Mouse (Mus musculus): ENCODE data around the gene Fam98b. TPM values are rescaled to one million over a fixed set of nuclear protein-coding genes. Genes with fewer than 3 reads are reported as not detected.

Gene Fam98b
- polyA plus RNA-seq, 1 experiment: 0.20 TPM

DNA sequence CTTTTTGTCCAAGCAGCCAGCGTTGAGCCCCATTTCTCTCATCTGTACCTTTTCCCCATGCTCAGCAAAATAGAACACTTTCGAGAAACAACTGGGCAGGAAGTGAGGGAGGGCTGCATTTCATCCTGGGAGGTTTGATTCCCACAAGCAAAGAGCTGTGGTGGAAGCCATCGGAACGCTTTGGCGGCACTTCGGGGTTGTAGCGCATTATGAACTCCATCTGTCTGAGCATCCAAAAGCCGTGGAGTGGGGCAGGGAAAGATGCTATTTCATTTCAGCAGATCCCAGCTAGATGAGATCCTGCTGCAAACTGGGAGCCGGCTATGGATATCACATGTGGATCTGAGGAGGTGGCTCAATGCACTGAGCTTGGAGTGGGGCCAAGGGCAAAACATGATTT is 26.9 kb upstream of the Fam98b start:
- Histone ChIP-seq H3K36me3 (ENCODE audit: control insufficient read depth) (no peaks in the 10 kb centered on the region), H3K27me3 (ENCODE audit: control insufficient read depth) (no peaks in the 10 kb centered on the region), H3K4me3 (replicated peaks) (no peak overlapping the region), H3K4me1 (ENCODE audit: control insufficient read depth) (no peaks in the 10 kb centered on the region), H3K9me3 (ENCODE audit: control insufficient read depth, low read length) (no peaks in the 10 kb centered on the region)
- no peak for TF ChIP-seq GATA1 (IDR thresholded peaks at IDR 0.05; ENCODE audit: low read length)

DNA sequence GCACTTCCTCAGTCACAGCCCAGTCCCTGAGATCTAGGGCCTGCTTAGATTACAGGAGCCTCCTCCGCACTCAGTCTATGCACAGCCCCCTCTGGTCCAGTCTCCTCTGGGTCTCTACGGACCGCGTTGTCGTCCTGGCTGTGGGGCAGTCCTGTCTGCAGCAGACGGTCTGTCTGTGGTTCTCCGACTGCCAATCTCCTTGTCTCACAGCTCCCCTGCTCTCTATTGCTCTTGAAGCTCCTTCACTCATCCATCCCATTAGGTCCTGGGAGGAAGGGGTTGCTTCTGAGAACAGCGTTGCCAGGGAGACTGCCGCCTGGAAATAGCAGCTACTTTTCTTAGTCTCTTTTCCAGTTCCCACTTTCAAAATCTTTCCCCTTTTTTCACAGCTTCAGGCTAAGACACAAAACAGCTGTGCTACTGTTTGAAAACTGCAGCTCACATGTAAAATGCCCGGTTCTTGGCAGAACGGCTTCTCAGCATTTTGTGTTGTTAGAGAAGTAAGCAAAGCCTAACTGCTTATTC is 20.9 kb upstream of the Fam98b start:
- Histone ChIP-seq H3K4me1 (ENCODE audit: control insufficient read depth) (no peaks in the 10 kb centered on the region), H3K27me3 (ENCODE audit: control insufficient read depth) (no peaks in the 10 kb centered on the region), H3K36me3 (ENCODE audit: control insufficient read depth) (no peaks in the 10 kb centered on the region), H3K4me3 (replicated peaks) (no peak overlapping the region), H3K9me3 (ENCODE audit: control insufficient read depth, low read length) (no peaks in the 10 kb centered on the region)
- TF ChIP-seq GATA1 (IDR thresholded peaks at IDR 0.05; ENCODE audit: low read length) (no peak), TAL1 (IDR thresholded peaks at IDR 0.05; ENCODE audit: low read length) (no peak)

DNA sequence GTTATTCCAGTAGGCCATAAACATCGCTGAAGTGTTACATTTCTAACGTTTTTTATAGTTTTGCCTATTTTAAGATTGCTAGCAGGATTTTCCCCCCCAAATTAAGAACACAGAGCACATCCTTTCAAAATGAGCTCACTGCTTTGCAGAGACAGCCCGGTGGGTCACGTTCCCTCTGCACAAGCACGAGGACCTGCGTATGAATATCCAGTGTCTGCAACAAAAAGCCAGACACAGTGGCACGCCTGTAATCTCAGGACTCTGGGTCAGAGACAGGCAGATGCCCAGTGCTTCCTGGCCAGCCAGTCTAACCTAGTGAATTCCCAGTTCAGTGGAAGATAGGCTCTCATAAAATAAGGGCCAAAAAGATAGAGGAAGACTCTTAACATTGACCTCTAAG is 19.3 kb upstream of the Fam98b start:
- TF ChIP-seq TAL1 (IDR thresholded peaks at IDR 0.05; ENCODE audit: low read length) (no peak), GATA1 (IDR thresholded peaks at IDR 0.05; ENCODE audit: low read length) (no peak)
- no peaks in the 10 kb centered on the region for H3K9me3 ChIP-seq (ENCODE audit: control insufficient read depth, low read length)

DNA sequence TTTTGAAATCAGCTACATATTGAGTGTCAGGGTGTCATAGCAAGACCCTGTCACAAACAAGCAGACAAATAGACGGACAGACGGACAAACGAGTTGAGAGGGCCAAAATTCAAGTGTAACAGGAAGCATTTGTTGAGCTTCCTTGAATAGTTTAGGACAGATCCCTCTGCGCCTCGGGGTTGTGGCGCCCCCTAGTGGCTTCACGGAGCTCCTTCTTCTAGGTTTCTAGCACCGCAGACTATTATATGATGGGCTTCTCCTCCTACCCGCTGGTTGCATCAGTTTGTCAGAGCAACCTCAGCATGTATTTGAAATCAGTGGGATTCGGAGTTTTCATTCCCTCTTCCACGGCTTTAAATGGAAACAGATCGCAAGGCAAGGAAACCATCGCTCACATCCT is 18.3 kb upstream of the Fam98b start:
- H3K9me3 ChIP-seq (ENCODE audit: control insufficient read depth, low read length): no peaks in the 10 kb centered on the region
- H3K27me3 ChIP-seq (ENCODE audit: control insufficient read depth): no peaks in the 10 kb centered on the region
- H3K36me3 ChIP-seq (ENCODE audit: control insufficient read depth): no peaks in the 10 kb centered on the region
- no peak overlapping the region for H3K4me3 ChIP-seq (replicated peaks)
- TF ChIP-seq GATA1 (IDR thresholded peaks at IDR 0.05; ENCODE audit: low read length): no peak
- TF ChIP-seq TAL1 (IDR thresholded peaks at IDR 0.05; ENCODE audit: low read length): no peak
- no peaks in the 10 kb centered on the region for H3K4me1 ChIP-seq (ENCODE audit: control insufficient read depth)

More for the DNA sequence above, 19.3 kb upstream of the Fam98b start:
- Histone ChIP-seq H3K4me3 (replicated peaks) (no peak overlapping the region), H3K36me3 (ENCODE audit: control insufficient read depth) (no peaks in the 10 kb centered on the region), H3K4me1 (ENCODE audit: control insufficient read depth) (no peaks in the 10 kb centered on the region), H3K27me3 (ENCODE audit: control insufficient read depth) (no peaks in the 10 kb centered on the region)

DNA sequence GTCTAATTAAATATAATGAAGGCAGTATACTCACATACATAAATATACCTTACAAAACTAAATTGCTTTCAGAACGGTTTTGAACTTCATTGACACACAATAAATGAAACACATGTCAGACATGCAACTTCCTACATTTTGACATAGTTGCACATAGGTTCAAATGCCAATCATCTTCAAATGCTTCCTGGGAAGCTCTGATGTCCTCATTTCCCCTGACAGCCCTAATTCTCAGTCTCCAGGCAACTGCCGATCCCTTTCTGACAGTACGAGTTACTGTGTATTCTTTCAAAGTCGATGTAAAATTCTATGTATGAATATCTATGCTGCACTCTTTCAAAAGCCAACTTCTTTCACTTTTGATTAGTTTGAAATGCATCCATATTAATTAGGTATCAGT is 7.6 kb upstream of the Fam98b start:
- no peak for TF ChIP-seq TAL1 (IDR thresholded peaks at IDR 0.05; ENCODE audit: low read length)
- TF ChIP-seq GATA1 (IDR thresholded peaks at IDR 0.05; ENCODE audit: low read length): no peak
- no peaks in the 10 kb centered on the region for H3K4me1 ChIP-seq (ENCODE audit: control insufficient read depth)
- H3K9me3 ChIP-seq (ENCODE audit: control insufficient read depth, low read length): no peaks in the 10 kb centered on the region

DNA sequence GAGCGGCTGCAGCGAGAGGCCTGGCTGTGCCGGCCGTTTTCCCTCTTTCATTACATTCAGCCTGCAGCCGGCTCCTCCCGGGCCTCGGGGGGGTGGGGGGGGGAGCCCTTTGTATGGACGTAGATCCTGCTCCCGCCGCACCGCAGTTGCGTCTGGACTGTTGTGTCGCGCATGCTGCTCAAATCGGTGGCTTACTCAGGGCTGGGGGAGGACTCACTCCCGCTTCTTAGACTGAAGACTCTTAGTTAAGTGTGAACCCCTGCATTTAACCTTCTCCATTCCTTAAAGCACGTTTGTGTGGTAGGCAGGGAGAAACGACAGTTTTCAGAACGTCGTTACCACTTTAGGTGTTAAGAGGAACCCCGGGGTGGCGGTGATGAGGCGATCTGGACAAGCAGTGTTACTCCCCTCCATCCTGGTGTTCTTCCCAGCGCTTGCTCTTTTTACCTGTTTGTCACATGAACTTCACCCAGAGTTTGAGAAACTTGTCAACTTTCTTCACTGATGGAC is 517 bp downstream of the Fam98b start:
- TF ChIP-seq TAL1 (IDR thresholded peaks at IDR 0.05; ENCODE audit: low read length) (no peak), GATA1 (IDR thresholded peaks at IDR 0.05; ENCODE audit: low read length) (no peak)
- H3K27me3 ChIP-seq (ENCODE audit: control insufficient read depth): no peaks in the 10 kb centered on the region; the same call in 1 of the 2 replicates
- no peaks in the 10 kb centered on the region; the same call in 1 of the 2 replicates for H3K36me3 ChIP-seq (ENCODE audit: control insufficient read depth)
- H3K4me3 ChIP-seq (replicated peaks): peak overlapping the region; percentile 90
- no peaks in the 10 kb centered on the region for H3K9me3 ChIP-seq (ENCODE audit: control insufficient read depth, low read length)
- peaks cover 20% of the 10 kb centered on the region for H3K4me1 ChIP-seq (ENCODE audit: control insufficient read depth)

More for the DNA sequence above, 7.6 kb upstream of the Fam98b start:
- H3K27me3 ChIP-seq (ENCODE audit: control insufficient read depth): no peaks in the 10 kb centered on the region; the same call in 1 of the 2 replicates
- no peak overlapping the region for H3K4me3 ChIP-seq (replicated peaks)
- H3K36me3 ChIP-seq (ENCODE audit: control insufficient read depth): no peaks in the 10 kb centered on the region

DNA sequence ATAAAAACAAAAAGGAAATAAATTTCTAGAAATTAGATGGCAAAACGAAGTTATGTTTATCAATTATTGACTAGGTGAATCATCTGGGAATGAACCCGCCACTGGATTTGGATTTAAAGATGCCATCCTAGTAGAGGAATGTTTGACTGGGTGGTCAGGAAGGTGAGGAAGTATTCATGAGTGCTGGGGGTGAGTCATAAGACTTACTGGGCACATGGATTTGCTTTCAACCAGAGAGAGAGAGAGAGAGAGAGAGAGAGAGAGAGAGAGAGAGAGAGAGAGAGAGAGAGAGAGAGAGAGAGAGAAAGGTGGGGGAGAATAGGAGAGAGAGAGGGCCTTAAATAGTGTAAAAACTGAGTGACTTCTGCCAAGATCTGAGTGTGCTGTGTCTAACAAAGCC is 5.9 kb downstream of the Fam98b start:
- Histone ChIP-seq H3K4me3 (replicated peaks) (no peak overlapping the region), H3K27me3 (ENCODE audit: control insufficient read depth) (no peaks in the 10 kb centered on the region), H3K36me3 (ENCODE audit: control insufficient read depth) (peaks cover 13% of the 10 kb centered on the region), H3K4me1 (ENCODE audit: control insufficient read depth) (peaks cover 18% of the 10 kb centered on the region), H3K9me3 (ENCODE audit: control insufficient read depth, low read length) (no peaks in the 10 kb centered on the region)
- TF ChIP-seq TAL1 (IDR thresholded peaks at IDR 0.05; ENCODE audit: low read length) (no peak), GATA1 (IDR thresholded peaks at IDR 0.05; ENCODE audit: low read length) (no peak)

DNA sequence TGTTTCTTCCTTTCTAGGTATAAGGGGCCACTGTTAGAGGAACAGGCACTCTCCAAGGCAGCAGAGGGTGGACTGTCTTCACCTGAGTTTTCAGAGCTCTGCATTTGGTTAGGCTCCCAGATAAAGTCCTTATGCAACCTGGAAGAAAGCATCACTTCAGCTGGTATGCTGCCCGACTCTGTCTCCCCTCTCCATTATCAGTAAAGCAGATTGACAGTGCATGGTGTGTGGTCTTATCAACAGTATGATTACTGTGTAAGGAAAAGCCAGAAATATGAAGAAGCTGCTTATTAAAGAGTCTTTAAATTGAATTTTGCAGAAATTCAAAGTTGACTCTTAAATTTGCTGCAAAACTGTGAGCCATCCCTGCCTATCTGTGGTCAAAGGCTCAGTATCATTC is 8.1 kb downstream of the Fam98b start:
- no peak overlapping the region for H3K4me3 ChIP-seq (replicated peaks)
- no peaks in the 10 kb centered on the region for H3K27me3 ChIP-seq (ENCODE audit: control insufficient read depth)
- H3K9me3 ChIP-seq (ENCODE audit: control insufficient read depth, low read length): no peaks in the 10 kb centered on the region
- peaks cover 28% of the 10 kb centered on the region for H3K36me3 ChIP-seq (ENCODE audit: control insufficient read depth)
- H3K4me1 ChIP-seq (ENCODE audit: control insufficient read depth): peaks cover 8% of the 10 kb centered on the region
- TF ChIP-seq TAL1 (IDR thresholded peaks at IDR 0.05; ENCODE audit: low read length): no peak
- TF ChIP-seq GATA1 (IDR thresholded peaks at IDR 0.05; ENCODE audit: low read length): no peak

DNA sequence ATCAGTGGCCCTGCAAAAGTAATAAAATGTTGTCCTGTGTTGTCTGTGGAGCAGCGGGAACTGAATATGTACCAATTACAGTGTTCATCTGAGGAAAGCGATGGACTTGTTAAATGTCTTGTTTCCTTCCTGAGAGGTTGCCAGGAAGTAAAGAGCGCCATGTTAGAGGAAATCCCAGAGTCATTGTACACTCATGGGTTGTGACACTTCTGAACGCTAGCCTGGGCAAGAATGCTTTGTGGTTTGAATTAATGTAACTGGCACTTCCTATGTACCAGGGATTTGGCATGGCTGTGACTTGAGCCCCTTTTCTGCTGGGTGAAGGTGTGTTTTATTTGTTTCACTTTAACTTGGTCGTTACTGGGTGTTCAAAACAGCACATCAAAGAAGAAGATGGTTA is 12.6 kb downstream of the Fam98b start:
- Histone ChIP-seq H3K27me3 (ENCODE audit: control insufficient read depth) (no peaks in the 10 kb centered on the region), H3K4me3 (replicated peaks) (no peak overlapping the region), H3K36me3 (ENCODE audit: control insufficient read depth) (peaks cover 50% of the 10 kb centered on the region), H3K4me1 (ENCODE audit: control insufficient read depth) (peaks cover 4% of the 10 kb centered on the region), H3K9me3 (ENCODE audit: control insufficient read depth, low read length) (no peaks in the 10 kb centered on the region)
- TF ChIP-seq GATA1 (IDR thresholded peaks at IDR 0.05; ENCODE audit: low read length) (no peak), TAL1 (IDR thresholded peaks at IDR 0.05; ENCODE audit: low read length) (no peak)
